Mouse (Mus musculus): ENCODE results near the gene Otogl. TPM values are rescaled to one million over a fixed set of nuclear protein-coding genes. Genes with fewer than 3 reads are reported as not detected.
"Not testable (repeated sequence)": the region's sequence is repeated elsewhere in the genome, so short reads cannot be mapped to it uniquely, and the experiment has no call there.

Otogl gene
- polyA plus RNA-seq, 1 experiment: not detected

GRCm38 (mm10) chr10:107834452-107835239, 77.3 kb downstream of the Otogl start:
- no peak overlapping the region for H3K27ac ChIP-seq (ENCODE audit: insufficient read depth, low read depth, low read length)
- no peak overlapping the region for H3K4me3 ChIP-seq (ENCODE audit: insufficient read depth, low read length)
- no peaks in the 10 kb centered on the region for H3K4me1 ChIP-seq (ENCODE audit: control insufficient read depth, insufficient read depth, low read length)
- no peak for TF ChIP-seq CTCF (IDR thresholded peaks at IDR 0.05; ENCODE audit: low read depth, low read length)
- TF ChIP-seq POLR2A (IDR thresholded peaks at IDR 0.05; ENCODE audit: borderline replicate concordance, low read depth, low read length): no peak

GRCm38 (mm10) chr10:107829151-107829550, 82.8 kb downstream of the Otogl start:
- TF ChIP-seq CTCF (IDR thresholded peaks at IDR 0.05; ENCODE audit: low read depth, low read length): no peak
- TF ChIP-seq POLR2A (IDR thresholded peaks at IDR 0.05; ENCODE audit: borderline replicate concordance, low read depth, low read length): no peak
- Histone ChIP-seq H3K27ac (ENCODE audit: insufficient read depth, low read depth, low read length) (no peak overlapping the region), H3K4me1 (ENCODE audit: control insufficient read depth, insufficient read depth, low read length) (no peaks in the 10 kb centered on the region), H3K4me3 (ENCODE audit: insufficient read depth, low read length) (no peak overlapping the region)

- TF ChIP-seq CTCF (IDR thresholded peaks at IDR 0.05; ENCODE audit: low read depth, low read length) (no peak), POLR2A (IDR thresholded peaks at IDR 0.05; ENCODE audit: borderline replicate concordance, low read depth, low read length) (no peak)
- Histone ChIP-seq H3K27ac (ENCODE audit: insufficient read depth, low read depth, low read length) (no peak overlapping the region), H3K4me3 (ENCODE audit: insufficient read depth, low read length) (no peak overlapping the region), H3K4me1 (ENCODE audit: control insufficient read depth, insufficient read depth, low read length) (no peaks in the 10 kb centered on the region)
These were observed 98.0 kb downstream of the Otogl start for GRCm38 (mm10) chr10:107813814-107814483.

- TF ChIP-seq POLR2A (IDR thresholded peaks at IDR 0.05; ENCODE audit: borderline replicate concordance, low read depth, low read length) (no peak), CTCF (IDR thresholded peaks at IDR 0.05; ENCODE audit: low read depth, low read length) (no peak)
- Histone ChIP-seq H3K4me1 (ENCODE audit: control insufficient read depth, insufficient read depth, low read length) (no peaks in the 10 kb centered on the region), H3K27ac (ENCODE audit: insufficient read depth, low read depth, low read length) (no peak overlapping the region), H3K4me3 (ENCODE audit: insufficient read depth, low read length) (no peak overlapping the region)
These were observed 101.1 kb downstream of the Otogl start for GRCm38 (mm10) chr10:107810649-107811398.

- Histone ChIP-seq H3K4me3 (ENCODE audit: insufficient read depth, low read length) (no peak overlapping the region), H3K4me1 (ENCODE audit: control insufficient read depth, insufficient read depth, low read length) (no peaks in the 10 kb centered on the region), H3K27ac (ENCODE audit: insufficient read depth, low read depth, low read length) (no peak overlapping the region)
- TF ChIP-seq CTCF (IDR thresholded peaks at IDR 0.05; ENCODE audit: low read depth, low read length): no peak
- no peak for TF ChIP-seq POLR2A (IDR thresholded peaks at IDR 0.05; ENCODE audit: borderline replicate concordance, low read depth, low read length)
These were observed 106.7 kb downstream of the Otogl start for GRCm38 (mm10) chr10:107805203-107805602.

- not testable (repeated sequence) for H3K4me3 ChIP-seq (ENCODE audit: insufficient read depth, low read length); H3K27ac ChIP-seq (ENCODE audit: insufficient read depth, low read depth, low read length); H3K4me1 ChIP-seq (ENCODE audit: control insufficient read depth, insufficient read depth, low read length)
These were observed 107.6 kb downstream of the Otogl start for GRCm38 (mm10) chr10:107804285-107804684.

GRCm38 (mm10) chr10:107799671-107800353, 112.1 kb downstream of the Otogl start:
- Histone ChIP-seq H3K4me1 (ENCODE audit: control insufficient read depth, insufficient read depth, low read length) (no peaks in the 10 kb centered on the region), H3K27ac (ENCODE audit: insufficient read depth, low read depth, low read length) (no peak overlapping the region), H3K4me3 (ENCODE audit: insufficient read depth, low read length) (no peak overlapping the region)
- no peak for TF ChIP-seq POLR2A (IDR thresholded peaks at IDR 0.05; ENCODE audit: borderline replicate concordance, low read depth, low read length)
- no peak for TF ChIP-seq CTCF (IDR thresholded peaks at IDR 0.05; ENCODE audit: low read depth, low read length)

- Histone ChIP-seq H3K4me1 (ENCODE audit: control insufficient read depth, insufficient read depth, low read length) (no peaks in the 10 kb centered on the region), H3K4me3 (ENCODE audit: insufficient read depth, low read length) (no peak overlapping the region), H3K27ac (ENCODE audit: insufficient read depth, low read depth, low read length) (no peak overlapping the region)
- TF ChIP-seq CTCF (IDR thresholded peaks at IDR 0.05; ENCODE audit: low read depth, low read length) (no peak), POLR2A (IDR thresholded peaks at IDR 0.05; ENCODE audit: borderline replicate concordance, low read depth, low read length) (no peak)
These were observed 116.8 kb downstream of the Otogl start for GRCm38 (mm10) chr10:107794812-107795756.

GRCm38 (mm10) chr10:107792491-107792890, 119.4 kb downstream of the Otogl start:
- TF ChIP-seq POLR2A (IDR thresholded peaks at IDR 0.05; ENCODE audit: borderline replicate concordance, low read depth, low read length) (no peak), CTCF (IDR thresholded peaks at IDR 0.05; ENCODE audit: low read depth, low read length) (no peak)
- no peak overlapping the region for H3K4me3 ChIP-seq (ENCODE audit: insufficient read depth, low read length)
- no peaks in the 10 kb centered on the region for H3K4me1 ChIP-seq (ENCODE audit: control insufficient read depth, insufficient read depth, low read length)
- no peak overlapping the region for H3K27ac ChIP-seq (ENCODE audit: insufficient read depth, low read depth, low read length)

All from bone marrow macrophage, adult 2 months (primary cell).